Mouse (Mus musculus): ENCODE measurements around the gene Fut4.

DNA sequence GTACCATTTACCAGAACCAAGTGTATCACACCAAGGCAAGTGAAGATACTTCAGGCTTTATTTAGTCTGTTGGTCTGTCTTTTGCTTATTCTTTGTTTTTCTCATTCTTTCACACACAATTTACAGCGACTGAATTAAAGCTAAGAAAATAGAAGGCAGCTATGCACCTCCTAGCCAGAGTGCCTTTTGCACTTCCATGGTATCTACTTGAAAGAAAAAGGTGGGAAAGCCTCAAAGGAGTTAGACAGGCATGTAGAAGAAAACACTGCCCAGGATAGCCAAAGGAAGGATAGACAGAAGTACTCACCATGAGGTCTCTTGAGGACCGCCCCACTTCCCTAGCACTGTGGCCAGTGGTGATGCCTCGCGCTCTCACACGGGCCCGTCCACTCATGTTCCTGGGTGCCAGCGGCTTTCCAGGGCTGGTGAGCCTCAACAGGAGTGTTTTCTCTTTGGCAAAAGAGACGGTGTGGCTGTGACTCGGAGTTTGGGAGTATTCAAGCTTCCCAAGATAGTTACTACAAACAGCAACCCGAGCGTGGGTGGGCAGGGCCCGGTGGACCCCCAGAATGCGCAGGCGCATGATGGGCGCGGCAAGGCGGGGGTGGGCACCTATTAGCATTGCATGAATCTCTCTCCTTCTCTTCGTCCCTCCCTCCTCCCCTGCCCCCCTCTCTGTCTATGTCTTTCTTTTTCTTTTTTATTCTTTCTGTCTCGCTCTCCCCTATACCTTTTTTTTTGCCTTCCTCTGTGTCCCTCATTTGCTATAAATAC is 11.9 kb downstream of the Fut4 start, which contains the start of gene Piwil4:
- TF ChIP-seq CTCF (IDR thresholded peaks at IDR 0.05; ENCODE audit: insufficient read depth, low read length) (no peak), POLR2A (IDR thresholded peaks at IDR 0.05; ENCODE audit: borderline replicate concordance, extremely low read depth, low read depth, low read length) (no peak)
